Mouse (Mus musculus): ENCODE results near the gene C1qtnf7.

- no peak for TF ChIP-seq CTCF (IDR thresholded peaks at IDR 0.05; ENCODE audit: low read depth)
- no peak for TF ChIP-seq EP300 (IDR thresholded peaks at IDR 0.05; ENCODE audit: low read depth)
Observed at GRCm38 (mm10) chr5:43585406-43586245, 70.3 kb downstream of the C1qtnf7 start.
